Mouse (Mus musculus) heart, embryonic 15.5 days (tissue): ENCODE results near the gene Cited1. TPM values are rescaled to one million over a fixed set of nuclear protein-coding genes. Genes with fewer than 3 reads are reported as not detected.
"Not testable (repeated sequence)": the region's sequence is repeated elsewhere in the genome, so short reads cannot be mapped to it uniquely, and the experiment has no call there.

Source experiments
- ATAC-seq: fragments of 200-750 bp; cut with Nextera tagmentation; replicated peaks from 2 replicates; pipeline ENCODE4 v1.8.0; 2017; ENCODE audit warnings: low read depth, moderate TSS enrichment; ENCODE audit not compliant: insufficient number of reproducible peaks, insufficient read depth, low FRiP score
- H3K27ac ChIP-seq: fragments of 300-500 bp; sonication (generic); 2 replicates; pipeline ENCODE4 v1.5.1; 2015; ENCODE audit warnings: mild to moderate bottlenecking, inconsistent platforms
- H3K27me3 ChIP-seq: fragments of 300-500 bp; sonication (generic); 2 replicates; pipeline ENCODE4 v1.6.1; 2015; ENCODE audit warnings: inconsistent platforms
- H3K36me3 ChIP-seq: fragments of 300-500 bp; sonication (generic); 2 replicates; pipeline ENCODE4 v1.6.1; 2015; ENCODE audit warnings: mild to moderate bottlenecking, inconsistent platforms
- H3K4me1 ChIP-seq: fragments of 300-500 bp; sonication (generic); replicated peaks from 2 replicates; pipeline ENCODE4 v1.6.1; 2015; ENCODE audit warnings: inconsistent platforms
- H3K4me2 ChIP-seq: fragments of 300-500 bp; sonication (generic); 2 replicates; pipeline ENCODE4 v1.6.1; 2015; ENCODE audit warnings: inconsistent platforms, mild to moderate bottlenecking, moderate library complexity
- H3K4me3 ChIP-seq: fragments of 300-500 bp; sonication (generic); 2 replicates; pipeline ENCODE4 v1.5.1; 2015; ENCODE audit warnings: mild to moderate bottlenecking, inconsistent platforms
- H3K9ac ChIP-seq: fragments of 300-500 bp; sonication (generic); 2 replicates; pipeline ENCODE4 v1.6.1; 2015; ENCODE audit warnings: mild to moderate bottlenecking, inconsistent platforms
- H3K9me3 ChIP-seq: fragments of 300-500 bp; sonication (generic); replicated peaks from 2 replicates; pipeline ENCODE4 v1.6.1; 2016; ENCODE audit warnings: inconsistent platforms
- WGBS: fragments of 180-500 bp; shearing (Covaris S2); methylation state at CpG from one replicate; pipeline ENCODE4 v1.1.7; 2015; ENCODE audit warnings: mixed read lengths; 5-methylcytosine and 5-hydroxymethylcytosine counted together
- microRNA-seq: library from miRNA; unstranded; fragments of <30 nt; microRNA quantifications from one replicate; pipeline ENCODE4, GENCODE M21; 2016
- polyA plus RNA-seq: library from polyadenylated mRNA; unstranded; fragments of >200 nt; fragmentation: Nextera tagmentation; extraction: Ambion mirVana; gene quantifications from 2 replicates; pipeline ENCODE4 v1.2.1, GENCODE M21; 2015

Cited1 gene
- polyA plus RNA-seq, 1 experiment from 2014 or later, result 393 TPM

GRCm38 (mm10) chrX:102215356-102215755, 36.6 kb downstream of the Cited1 start:
- not testable (repeated sequence) for ATAC-seq
- WGBS, result 42% methylated on average over 9 of the region's 9 CpGs

More at GRCm38 (mm10) chrX:102215356-102215755, 36.6 kb downstream of the Cited1 start:
- not testable (repeated sequence) for H3K36me3 ChIP-seq, H3K27ac ChIP-seq, H3K9ac ChIP-seq, H3K4me1 ChIP-seq, H3K9me3 ChIP-seq, H3K27me3 ChIP-seq, H3K4me2 ChIP-seq, H3K4me3 ChIP-seq

Small RNA genes lying within 50 kb of the gene (microRNA-seq; reads per million reads assigned to microRNA genes)
- gene Gm26318, result not detected

Other genes starting within 250 kb of the Cited1 start
- gene Rtl5, start 180.9 kb downstream of the Cited1 start, polyA plus RNA-seq, result 1.2 and 1.3 TPM in 2 replicates
- gene Pin4, start 132.7 kb downstream of the Cited1 start, polyA plus RNA-seq, result 33.8 and 51.0 TPM in 2 replicates
- gene Ercc6l, start 95.1 kb downstream of the Cited1 start, polyA plus RNA-seq, result 6.5 and 7.7 TPM in 2 replicates
- gene Rps4x, start 62.8 kb downstream of the Cited1 start, polyA plus RNA-seq, result 431 and 436 TPM in 2 replicates